Mouse (Mus musculus) hindbrain, embryonic 11.5 days (tissue): ENCODE measurements at regions not wholly inside any gene's neighbourhood (a gene's known extent, or its start where the extent isn't known, plus 50 kb on each side); places are given as distances from the start of the nearest gene placed in this dataset.

Source experiments
- ATAC-seq: fragments of 200-750 bp; cut with Nextera tagmentation; 2 replicates; pipeline ENCODE4 v1.8.0; 2017; ENCODE audit warnings: mild to moderate bottlenecking, moderate TSS enrichment, moderate library complexity; ENCODE audit not compliant: low FRiP score
- DNase-seq: peaks from one replicate; pipeline ENCODE4 v3.0.0-alpha.2; 2015; ENCODE audit warnings: low spot score
- H3K27ac ChIP-seq: fragments of 300-500 bp; sonication (generic); 2 replicates; pipeline ENCODE4 v1.5.1; 2014; ENCODE audit warnings: mild to moderate bottlenecking, low read depth, low read length
- H3K27me3 ChIP-seq: fragments of 300-500 bp; sonication (generic); 2 replicates; pipeline ENCODE4 v1.6.1; 2014; ENCODE audit warnings: mild to moderate bottlenecking, low read length, moderate library complexity, mixed read lengths; ENCODE audit not compliant: control insufficient read depth, insufficient read depth
- H3K36me3 ChIP-seq: fragments of 300-500 bp; sonication (generic); 2 replicates; pipeline ENCODE4 v1.6.1; 2014; ENCODE audit warnings: mild to moderate bottlenecking, low read length, moderate library complexity, mixed read lengths; ENCODE audit not compliant: control insufficient read depth, insufficient read depth
- H3K4me1 ChIP-seq: fragments of 300-500 bp; sonication (generic); replicated peaks from 2 replicates; pipeline ENCODE4 v1.6.1; 2014; ENCODE audit warnings: low read length, mixed read lengths; ENCODE audit not compliant: control insufficient read depth, insufficient read depth
- H3K4me2 ChIP-seq: fragments of 300-500 bp; sonication (generic); replicated peaks from 2 replicates; pipeline ENCODE4 v1.6.1; 2014; ENCODE audit warnings: mild to moderate bottlenecking, low read depth, low read length
- H3K4me3 ChIP-seq: fragments of 300-500 bp; sonication (generic); 2 replicates; pipeline ENCODE4 v1.5.1; 2014; ENCODE audit warnings: low read depth, low read length
- H3K9ac ChIP-seq: fragments of 300-500 bp; sonication (generic); 2 replicates; pipeline ENCODE4 v1.6.1; 2014; ENCODE audit warnings: low read depth, low read length
- H3K9me3 ChIP-seq: fragments of 300-500 bp; sonication (generic); 2 replicates; pipeline ENCODE4 v1.6.1; 2016; ENCODE audit warnings: low read length; ENCODE audit not compliant: control insufficient read depth
- WGBS: fragments of 180-500 bp; shearing (Covaris S2); extraction: QIAGEN DNeasy Blood & Tissue Kit; methylation state at CpG from one replicate; pipeline ENCODE4 v1.1.7; 2014; 5-methylcytosine and 5-hydroxymethylcytosine counted together

DNA sequence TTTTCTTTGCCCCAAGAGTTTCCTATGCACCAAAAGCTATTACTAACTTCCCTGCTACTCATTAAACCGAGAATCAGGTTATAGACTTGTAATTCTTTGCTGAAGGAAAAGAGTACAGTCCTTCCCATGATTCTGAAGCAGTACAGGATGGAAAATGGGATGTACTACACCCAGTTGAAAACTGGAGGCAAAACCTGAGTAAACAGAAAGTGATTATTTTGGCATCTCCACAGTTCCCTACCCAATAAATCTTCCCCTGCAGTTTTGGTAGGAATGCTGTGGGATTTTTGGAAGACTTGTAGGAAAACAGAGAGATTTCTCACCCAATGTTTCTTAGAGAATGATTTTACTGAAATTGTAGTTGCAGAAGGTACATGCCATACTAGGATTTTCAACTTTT is 268.5 kb downstream of the Dio2 start:
- Histone ChIP-seq H3K27ac (no peak overlapping the region), H3K9me3 (no peaks in the 10 kb centered on the region), H3K4me1 (no peaks in the 10 kb centered on the region), H3K4me2 (no peak overlapping the region), H3K4me3 (no peak overlapping the region), H3K9ac (no peak overlapping the region), H3K27me3 (no peaks in the 10 kb centered on the region), H3K36me3 (no peaks in the 10 kb centered on the region)
- no peak for DNase-seq
- WGBS: 80% methylated on average over 1 of the region's 1 CpGs
- no peak for ATAC-seq

DNA sequence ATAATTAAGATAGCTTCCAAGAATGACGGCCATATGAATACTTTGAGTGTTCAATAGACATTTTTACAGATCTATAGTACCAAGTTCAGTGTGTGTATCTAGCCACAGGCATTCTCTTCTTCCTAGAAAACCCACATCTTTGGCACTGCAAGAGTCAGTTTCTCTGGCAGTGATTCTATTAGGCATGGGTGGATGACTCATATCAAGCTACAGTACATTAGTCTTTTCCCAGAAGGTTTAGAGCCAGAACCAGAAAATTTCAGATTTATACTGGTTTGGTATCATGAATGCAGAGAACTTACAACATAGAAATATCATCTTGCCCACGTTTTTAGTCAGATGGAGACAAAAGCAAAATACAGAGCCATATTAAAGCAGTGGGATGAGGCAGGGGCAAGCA is 278.1 kb downstream of the Dio2 start:
- Histone ChIP-seq H3K27ac (no peak overlapping the region), H3K27me3 (no peaks in the 10 kb centered on the region), H3K4me3 (no peak overlapping the region), H3K4me1 (no peaks in the 10 kb centered on the region), H3K36me3 (no peaks in the 10 kb centered on the region), H3K4me2 (no peak overlapping the region), H3K9me3 (no peaks in the 10 kb centered on the region), H3K9ac (no peak overlapping the region)
- WGBS: 76% methylated on average over 2 of the region's 2 CpGs
- no peak for ATAC-seq
- DNase-seq: no peak

DNA sequence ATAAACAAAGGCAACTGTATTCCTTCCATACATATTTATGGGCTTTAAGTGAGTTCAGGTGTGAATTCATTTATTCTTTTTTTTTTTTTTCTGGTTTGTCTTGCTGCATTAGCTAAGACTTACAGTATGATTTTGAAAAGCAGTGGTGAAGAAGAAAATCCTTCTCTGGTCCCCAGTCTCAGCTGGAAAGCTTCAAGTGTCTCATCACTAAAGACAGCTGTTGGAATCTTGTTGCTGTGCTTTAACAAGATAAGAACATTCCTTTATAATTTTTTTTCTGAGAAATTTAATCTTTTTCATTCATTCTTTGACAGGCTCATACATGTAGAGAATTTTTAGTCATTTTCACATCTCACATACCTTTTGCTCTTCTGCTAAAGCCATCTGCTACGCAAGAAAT is 297.6 kb downstream of the Dio2 start:
- 95% methylated on average over 1 of the region's 1 CpGs for WGBS
- no peak overlapping the region for H3K4me3 ChIP-seq
- no peaks in the 10 kb centered on the region for H3K4me1 ChIP-seq
- H3K27me3 ChIP-seq: no peaks in the 10 kb centered on the region
- H3K4me2 ChIP-seq: no peak overlapping the region
- no peaks in the 10 kb centered on the region for H3K36me3 ChIP-seq
- ATAC-seq (no peak), DNase-seq (no peak)
- no peak overlapping the region for H3K27ac ChIP-seq
- H3K9ac ChIP-seq: no peak overlapping the region
- H3K9me3 ChIP-seq: no peaks in the 10 kb centered on the region

DNA sequence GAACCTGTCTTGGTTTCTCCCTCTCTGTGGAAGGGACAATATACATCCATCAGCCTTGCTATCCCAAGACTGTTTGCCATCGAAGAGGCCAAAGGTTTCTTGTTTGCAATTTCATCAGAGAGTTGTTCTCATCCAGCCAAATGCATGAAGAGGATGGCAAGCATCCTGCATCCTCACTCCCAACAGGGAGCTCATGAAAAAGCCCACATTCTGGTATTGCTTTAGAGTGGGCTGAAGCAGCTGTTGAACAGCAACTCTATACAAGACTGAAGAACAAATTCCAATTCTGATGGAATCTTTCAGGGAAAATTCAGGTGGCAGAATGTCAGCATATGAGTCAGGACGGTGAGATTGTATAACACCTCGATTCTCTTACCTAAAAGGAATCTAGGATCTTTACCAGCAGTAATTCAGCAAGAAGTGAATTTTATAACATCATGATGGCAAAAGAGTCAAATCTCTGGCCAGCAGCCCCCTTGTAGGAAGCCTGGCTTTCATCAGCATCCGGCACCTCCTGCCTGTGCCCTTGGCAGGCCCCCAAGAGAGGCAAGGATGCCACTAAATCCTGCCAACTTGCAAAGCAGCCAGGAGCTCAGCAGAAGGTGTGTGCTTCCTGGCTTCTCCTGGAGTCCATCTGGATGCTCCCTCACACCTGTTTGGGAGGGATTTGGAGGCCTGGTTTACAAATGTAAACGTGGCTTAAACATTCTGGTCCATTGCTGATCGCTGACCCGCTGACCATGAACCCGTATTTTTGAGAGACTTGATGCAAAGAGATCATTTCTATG is 312.8 kb downstream of the Dio2 start:
- H3K27me3 ChIP-seq: no peaks in the 10 kb centered on the region
- ATAC-seq (no peak), DNase-seq (no peak)
- no peaks in the 10 kb centered on the region for H3K9me3 ChIP-seq
- no peak overlapping the region for H3K27ac ChIP-seq
- no peak overlapping the region for H3K4me3 ChIP-seq
- H3K4me2 ChIP-seq: no peak overlapping the region
- H3K9ac ChIP-seq: no peak overlapping the region
- WGBS: 77% methylated on average over 8 of the region's 8 CpGs
- H3K36me3 ChIP-seq: no peaks in the 10 kb centered on the region
- H3K4me1 ChIP-seq: no peaks in the 10 kb centered on the region

DNA sequence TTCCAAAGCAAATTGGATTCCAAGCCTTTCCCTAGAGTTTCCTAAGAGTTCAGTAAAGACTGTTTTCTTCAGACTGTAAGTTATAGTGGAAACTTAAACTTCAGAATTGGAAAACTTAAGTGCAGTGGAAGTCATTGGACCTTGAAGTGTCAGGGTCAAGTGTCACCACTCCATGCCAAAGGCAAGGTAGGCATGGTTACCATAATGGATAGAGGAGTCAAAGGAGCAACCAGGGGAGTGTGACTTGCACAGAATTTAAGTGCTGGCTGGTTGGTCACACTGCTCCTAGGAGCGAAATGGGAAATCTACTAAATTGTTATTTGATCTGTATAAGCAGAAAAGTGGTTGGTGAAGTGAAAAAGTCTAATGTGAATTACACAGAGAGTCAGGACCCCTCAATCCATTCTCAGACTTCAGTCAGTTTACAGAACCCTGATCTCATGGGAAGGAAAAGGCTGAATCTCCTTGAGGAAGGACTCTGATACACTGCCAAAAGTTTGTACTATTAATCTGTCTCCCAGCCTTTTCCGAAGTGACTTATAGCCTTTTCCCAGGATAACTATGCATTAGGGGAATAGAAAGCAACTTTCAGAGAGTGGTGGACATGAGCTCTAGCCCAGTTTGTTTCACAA is 320.5 kb downstream of the Dio2 start:
- Histone ChIP-seq H3K27me3 (no peaks in the 10 kb centered on the region), H3K36me3 (no peaks in the 10 kb centered on the region), H3K4me1 (no peaks in the 10 kb centered on the region), H3K4me3 (no peak overlapping the region), H3K27ac (no peak overlapping the region), H3K4me2 (no peak overlapping the region), H3K9me3 (no peaks in the 10 kb centered on the region), H3K9ac (no peak overlapping the region)
- ATAC-seq (no peak), DNase-seq (no peak)
- 93% methylated on average over 2 of the region's 2 CpGs for WGBS

DNA sequence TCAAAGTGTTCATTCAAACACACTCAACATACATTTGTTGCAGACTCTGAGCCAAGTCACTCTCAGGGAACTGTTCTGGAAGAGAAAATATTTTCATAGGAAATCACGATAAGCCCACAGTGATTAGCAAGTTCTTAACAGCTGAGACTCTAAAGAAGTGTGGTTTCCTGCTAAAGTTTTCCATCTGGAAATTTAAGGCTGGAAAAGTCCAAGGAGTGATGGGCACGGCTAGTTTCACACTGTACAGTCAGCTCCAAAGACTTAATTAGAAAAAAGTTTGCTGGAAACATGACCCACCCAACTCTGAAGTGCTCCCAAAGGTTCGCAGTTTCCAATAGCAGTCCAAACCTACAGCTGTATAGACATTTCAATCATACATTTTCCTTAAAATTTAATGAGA is 329.5 kb downstream of the Dio2 start:
- Histone ChIP-seq H3K36me3 (no peaks in the 10 kb centered on the region), H3K9me3 (no peaks in the 10 kb centered on the region), H3K4me2 (no peak overlapping the region), H3K27me3 (no peaks in the 10 kb centered on the region), H3K9ac (no peak overlapping the region), H3K4me3 (no peak overlapping the region), H3K4me1 (no peaks in the 10 kb centered on the region), H3K27ac (no peak overlapping the region)
- no peak for ATAC-seq
- 81% methylated on average over 3 of the region's 3 CpGs for WGBS
- no peak for DNase-seq

DNA sequence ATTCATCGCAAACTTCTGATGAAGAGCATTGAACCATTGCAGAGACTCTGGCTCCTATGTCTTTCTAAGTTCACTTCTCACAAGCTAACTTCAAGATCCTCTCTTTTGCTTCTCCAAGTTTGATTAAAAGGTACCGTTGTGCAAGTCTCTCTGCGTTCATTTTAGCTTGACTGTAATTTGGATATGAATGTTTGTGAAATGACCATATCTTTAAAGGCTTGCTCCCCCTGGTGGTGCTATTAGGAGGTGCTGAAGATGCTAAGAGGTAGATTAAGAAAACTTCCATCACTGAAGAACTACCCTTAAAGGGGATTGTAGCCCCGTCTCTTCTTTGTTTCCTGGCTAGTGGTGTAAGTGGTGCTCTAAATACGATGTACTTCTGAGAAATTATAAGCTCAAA is 339.7 kb downstream of the Dio2 start:
- no peak overlapping the region for H3K9ac ChIP-seq

More for the DNA sequence above, 339.7 kb downstream of the Dio2 start:
- H3K4me1 ChIP-seq: no peaks in the 10 kb centered on the region
- ATAC-seq: no peak
- no peak overlapping the region for H3K4me2 ChIP-seq
- no peaks in the 10 kb centered on the region for H3K9me3 ChIP-seq
- DNase-seq: peak; percentile 61
- H3K4me3 ChIP-seq: no peak overlapping the region
- no peak overlapping the region for H3K27ac ChIP-seq
- no peaks in the 10 kb centered on the region for H3K27me3 ChIP-seq
- WGBS: 80% methylated on average over 5 of the region's 5 CpGs
- H3K36me3 ChIP-seq: no peaks in the 10 kb centered on the region
